Mouse (Mus musculus): ENCODE results near the gene Itgav.
A peak's percentile ranks its signal among the peaks of the same experiment; 100 is the strongest.

Itgav gene

GRCm38 (mm10) chr2:83744276-83744952 is 20.2 kb downstream of the Itgav start:
- DNase-seq (ENCODE audit: low read depth in 2 of 2, low spot score in 2 of 2) = no peak

- DNase-seq (ENCODE audit: low read depth in 2 of 2, low spot score in 2 of 2) = no peak
Observed at GRCm38 (mm10) chr2:83745257-83745656, 21.1 kb downstream of the Itgav start.

- no peak for DNase-seq (ENCODE audit: low read depth in 2 of 2, low spot score in 2 of 2)
Observed at GRCm38 (mm10) chr2:83748581-83749118, 24.5 kb downstream of the Itgav start.

DNA sequence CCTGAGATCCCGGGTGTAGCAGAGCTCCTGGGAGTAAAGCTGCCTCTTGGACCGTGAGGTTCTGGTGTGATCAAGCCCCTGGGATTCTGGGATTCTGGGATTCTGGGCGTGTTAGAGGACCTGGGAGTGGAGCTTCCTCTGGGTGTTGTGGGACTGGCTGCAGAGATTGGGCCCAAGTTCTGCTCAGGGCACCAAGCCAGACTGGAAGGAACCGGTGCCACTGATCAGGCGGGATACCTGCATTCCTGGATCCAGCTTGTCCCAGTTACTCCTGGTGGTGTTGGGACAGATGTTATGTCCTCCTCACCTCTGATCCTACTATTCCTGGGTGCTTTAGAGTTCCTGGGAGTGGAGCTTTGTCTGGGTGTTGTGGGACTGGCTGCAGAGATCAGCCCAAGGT is 28.8 kb downstream of the Itgav start:
- no peak for DNase-seq (ENCODE audit: low read depth in 2 of 2, low spot score in 2 of 2)

DNA sequence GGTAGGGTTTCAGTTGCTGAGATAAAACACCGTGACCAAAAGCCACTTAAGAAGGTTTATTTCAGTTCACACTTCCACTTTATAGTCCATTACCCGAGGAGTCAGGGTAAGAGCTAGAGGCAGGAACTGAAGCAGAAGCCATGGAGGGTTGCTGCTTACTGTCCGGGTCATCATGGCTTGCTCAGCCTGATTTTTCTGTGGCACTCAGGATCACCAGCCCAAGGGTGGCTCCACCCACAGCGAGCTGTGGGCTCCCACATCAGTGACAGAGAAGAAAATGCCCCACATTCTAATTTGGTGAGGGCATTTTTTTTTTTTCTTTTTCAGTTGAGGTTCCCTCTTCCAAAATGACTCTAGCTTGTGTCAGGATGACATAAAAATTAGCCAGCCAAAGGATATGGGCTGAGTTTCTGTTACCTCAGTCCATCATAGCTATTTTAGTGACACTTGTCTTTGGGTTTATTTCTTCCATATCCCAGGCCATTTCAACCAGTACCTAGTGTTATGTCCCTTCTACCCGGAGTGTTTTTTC is 30.2 kb downstream of the Itgav start:
- no peak for DNase-seq (ENCODE audit: low read depth in 2 of 2, low spot score in 2 of 2)

- DNase-seq (ENCODE audit: low read depth in 2 of 2, low spot score in 2 of 2) = no peak
Observed at GRCm38 (mm10) chr2:83758606-83759215, 34.5 kb downstream of the Itgav start.

DNA sequence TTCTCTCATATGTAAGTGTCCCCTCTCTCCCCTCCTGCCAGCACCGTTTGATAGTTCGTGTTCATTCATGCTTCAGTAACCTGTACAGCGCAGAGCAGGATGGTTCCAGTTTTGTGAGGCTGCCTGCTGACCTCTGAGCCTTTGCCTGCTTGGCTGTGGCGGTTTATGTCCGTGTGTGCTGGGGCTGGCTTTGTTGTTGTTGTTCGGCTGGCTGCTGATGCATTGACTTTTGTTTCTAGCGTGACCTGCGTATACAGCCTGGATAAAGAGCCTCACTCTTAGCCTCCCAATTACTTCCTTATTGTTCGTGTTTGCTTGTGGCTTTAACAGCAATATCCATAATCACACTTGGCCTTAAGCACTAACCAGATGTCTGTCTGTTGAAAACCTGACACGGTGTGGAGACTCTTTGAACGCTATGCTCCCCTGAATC is 35.0 kb downstream of the Itgav start:
- no peak for DNase-seq (ENCODE audit: low read depth in 2 of 2, low spot score in 2 of 2)

- no peak for DNase-seq (ENCODE audit: low read depth in 2 of 2, low spot score in 2 of 2)
Observed at GRCm38 (mm10) chr2:83759667-83760066, 35.5 kb downstream of the Itgav start.

DNA sequence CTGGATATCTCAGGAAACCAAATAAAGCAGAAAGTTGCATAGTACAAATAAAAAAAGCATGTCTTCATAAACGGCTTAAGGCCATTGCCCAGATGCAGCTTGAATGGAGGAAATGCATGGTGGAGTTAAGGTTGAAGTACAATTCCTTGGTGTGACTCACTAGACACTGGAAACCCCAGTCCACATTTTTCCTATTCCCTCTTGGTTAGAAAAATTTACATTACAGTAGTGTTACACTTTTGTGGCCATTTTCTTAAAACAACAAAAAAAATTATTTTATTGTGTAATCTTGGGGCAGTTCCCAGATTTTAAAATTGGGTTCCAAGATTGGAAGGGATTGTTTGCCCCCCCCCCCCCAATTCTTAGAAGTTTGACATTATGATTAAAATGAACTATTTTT is 35.9 kb downstream of the Itgav start:
- no peak for DNase-seq (ENCODE audit: low read depth in 2 of 2, low spot score in 2 of 2)

DNA sequence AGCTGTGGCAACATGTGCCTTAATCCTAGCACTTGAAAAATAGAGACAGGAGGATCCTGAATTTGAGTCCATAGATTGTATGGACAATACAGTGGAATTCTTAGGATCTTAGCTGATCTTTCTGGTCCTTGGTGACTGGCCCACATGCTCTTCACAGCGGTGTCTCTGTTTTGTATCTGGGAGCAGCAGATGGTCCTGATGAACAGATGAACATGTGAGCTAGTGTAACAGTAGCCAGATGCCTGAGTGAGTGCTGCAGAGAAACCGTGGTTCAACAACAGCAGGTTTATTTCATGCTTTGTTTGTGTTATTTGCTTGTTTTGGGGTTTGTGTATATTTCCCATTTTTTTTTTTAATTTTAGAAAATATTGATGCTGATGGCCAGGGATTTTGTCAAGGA is 37.3 kb downstream of the Itgav start:
- no peak for DNase-seq (ENCODE audit: low read depth in 2 of 2, low spot score in 2 of 2)

DNA sequence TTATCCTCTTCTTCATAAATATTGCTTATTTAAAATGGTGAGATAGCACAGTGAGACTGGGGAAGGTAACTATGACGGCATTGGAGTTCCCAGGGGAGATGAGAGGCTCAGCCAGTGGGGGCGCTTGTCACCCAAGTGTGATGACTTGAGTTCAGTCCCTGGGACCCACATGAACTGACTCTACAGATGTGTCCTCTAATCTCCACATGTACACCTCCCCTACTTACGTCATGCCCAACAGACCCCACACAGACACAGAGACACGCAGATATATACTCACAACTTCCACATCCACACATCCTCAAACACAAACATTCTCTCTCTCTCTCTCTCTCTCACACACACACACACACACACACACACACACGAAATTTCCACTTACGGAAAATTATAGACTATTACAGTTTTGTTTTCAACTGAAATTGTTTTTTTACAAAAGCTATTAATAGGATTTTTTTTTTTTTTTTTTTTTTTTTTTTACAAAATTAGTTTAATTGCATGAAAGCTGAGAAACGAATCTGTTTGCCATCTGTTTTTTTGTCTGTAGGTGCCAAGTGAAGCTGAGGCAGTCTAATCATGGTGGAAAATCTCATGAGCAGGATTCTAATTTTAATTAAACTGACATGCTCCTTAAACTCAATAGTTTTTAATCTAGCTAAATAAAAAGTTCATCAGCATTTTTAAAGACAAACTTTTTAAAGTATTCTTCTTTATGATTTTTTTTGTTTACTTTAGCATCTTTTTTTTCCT is 38.1 kb downstream of the Itgav start:
- no peak for DNase-seq (ENCODE audit: low read depth in 2 of 2, low spot score in 2 of 2)

DNA sequence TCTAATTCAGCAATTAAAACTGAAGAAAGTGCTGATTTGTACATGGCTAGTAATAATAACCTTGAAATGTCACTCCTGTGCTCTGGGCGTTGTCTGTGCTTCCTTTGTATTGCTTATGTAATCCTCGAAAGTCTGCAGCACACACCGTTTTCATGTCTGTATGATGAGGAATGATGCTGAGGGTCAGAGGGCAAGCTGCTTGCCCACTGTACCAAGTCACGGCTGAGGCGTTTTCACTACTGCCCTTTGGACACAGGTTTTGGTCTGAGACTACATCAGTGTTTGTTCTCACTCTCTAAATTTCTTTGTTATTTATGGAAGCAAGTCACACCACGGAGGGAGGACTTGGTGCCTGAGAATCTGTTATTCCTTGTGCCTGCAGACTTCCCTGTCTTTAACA is 41.9 kb downstream of the Itgav start:
- DNase-seq (ENCODE audit: low read depth in 2 of 2, low spot score in 2 of 2) = no peak

- no peak for DNase-seq (ENCODE audit: low read depth in 2 of 2, low spot score in 2 of 2)
Observed at GRCm38 (mm10) chr2:83766878-83767277, 42.7 kb downstream of the Itgav start.

- DNase-seq (ENCODE audit: low read depth in 2 of 2, low spot score in 2 of 2) = no peak
Observed at GRCm38 (mm10) chr2:83768311-83769047, 44.3 kb downstream of the Itgav start.

GRCm38 (mm10) chr2:83771155-83771812 is 47.1 kb downstream of the Itgav start:
- peak; percentile 19 to 52 for DNase-seq (ENCODE audit: low read depth in 2 of 2, low spot score in 2 of 2)

- DNase-seq (ENCODE audit: low read depth in 2 of 2, low spot score in 2 of 2) = no peak
Observed at GRCm38 (mm10) chr2:83791330-83792073, 67.3 kb downstream of the Itgav start.

- no peak for DNase-seq (ENCODE audit: low read depth in 2 of 2, low spot score in 2 of 2)
Observed at GRCm38 (mm10) chr2:83792102-83792501, 67.9 kb downstream of the Itgav start.

DNA sequence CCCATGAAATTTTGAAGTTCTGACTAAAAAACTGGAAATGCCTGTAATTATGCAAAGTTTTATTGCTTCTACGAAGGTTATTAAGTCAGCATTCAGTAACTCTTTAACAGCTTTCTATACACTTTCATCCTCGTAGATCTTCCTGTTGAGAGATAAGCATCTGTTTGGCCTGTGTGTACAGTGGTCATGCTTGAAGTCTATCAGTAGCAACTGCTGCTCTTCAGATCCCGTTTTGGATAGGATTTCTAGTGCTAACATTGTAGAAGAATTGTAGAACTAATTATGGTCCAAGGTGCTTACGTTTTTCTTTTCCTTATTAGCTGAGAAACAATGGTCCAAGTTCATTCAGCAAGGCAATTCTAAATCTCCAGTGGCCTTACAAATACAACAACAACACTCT is 71.6 kb downstream of the Itgav start:
- DNase-seq (ENCODE audit: low read depth in 2 of 2, low spot score in 2 of 2) = no peak

DNA sequence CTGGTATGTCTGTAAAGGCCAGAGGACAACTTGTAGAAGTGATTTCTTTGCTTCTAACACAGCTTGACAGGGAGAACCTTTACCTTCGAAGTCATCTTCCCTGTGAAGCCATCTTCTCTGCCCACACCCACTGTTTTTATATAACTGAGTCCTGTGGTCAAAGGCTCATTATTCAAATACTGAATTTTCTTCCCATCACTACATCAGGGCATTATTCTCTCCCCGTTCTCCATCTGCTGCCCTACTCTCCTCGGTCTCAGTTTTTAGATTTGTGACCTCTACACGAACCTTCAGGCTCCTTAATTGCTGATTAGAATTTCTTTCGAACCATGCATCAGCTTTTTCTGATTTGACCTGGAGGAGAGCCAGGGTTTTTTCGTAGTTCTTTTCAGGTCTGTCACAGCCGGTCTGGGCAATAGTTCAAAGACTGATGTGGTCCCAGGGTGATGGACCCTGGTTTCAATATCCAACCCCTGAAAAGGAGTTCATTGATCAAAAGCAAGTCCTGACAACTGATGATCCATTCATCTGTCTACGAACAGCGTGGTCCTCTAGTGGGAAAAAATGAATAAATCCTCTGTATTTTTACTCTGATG is 73.8 kb downstream of the Itgav start:
- no peak for DNase-seq (ENCODE audit: low read depth in 2 of 2, low spot score in 2 of 2)
